Mouse (Mus musculus) left cerebral cortex, adult 8-10 months (tissue): ENCODE measurements around the gene Hes5. TPM values are rescaled to one million over a fixed set of nuclear protein-coding genes. Genes with fewer than 3 reads are reported as not detected.
A peak's percentile ranks its signal among the peaks of the same experiment; 100 is the strongest.

Source experiments
- DNase-seq, 2 experiments: peaks; one replicate each; pipeline ENCODE4 v3.0.0; 2022; ENCODE audit warnings: low spot score in 2 of 2
- total RNA-seq, 4 experiments: library from RNA; stranded (reverse); gene quantifications; 2 replicates each; pipeline ENCODE4 v1.2.4; 2022

The Hes5 gene
- total RNA-seq, result 10 to 100 TPM; 31.5 to 42.6 (median 41.9) TPM

DNA sequence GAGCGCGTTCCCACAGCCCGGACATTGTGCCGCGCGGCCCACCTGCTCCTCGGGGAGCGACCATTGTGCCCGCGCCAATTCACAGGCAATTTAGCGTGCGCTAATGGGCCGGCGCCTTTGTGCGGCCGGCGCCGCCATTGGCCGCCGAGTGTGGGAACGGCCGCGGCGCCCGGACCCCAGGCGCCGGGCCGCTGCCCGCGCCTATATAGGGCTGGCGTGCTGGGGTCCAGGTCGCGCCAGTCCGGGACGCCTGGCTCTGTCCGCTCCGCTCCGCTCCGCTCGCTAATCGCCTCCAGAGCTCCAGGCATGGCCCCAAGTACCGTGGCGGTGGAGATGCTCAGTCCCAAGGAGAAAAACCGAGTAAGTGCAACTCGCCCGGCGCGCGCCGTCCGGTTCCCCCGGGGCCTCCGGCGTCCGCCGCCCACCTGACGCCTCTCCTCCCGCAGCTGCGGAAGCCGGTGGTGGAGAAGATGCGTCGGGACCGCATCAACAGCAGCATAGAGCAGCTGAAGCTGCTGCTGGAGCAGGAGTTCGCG is at the start of gene Hes5:
TSS of gene Hes5 (plus strand) at position 234 of the 536 bp plus-strand sequence.
- DNase-seq, result peak in 1 of 2 experiments; percentile 72

DNA sequence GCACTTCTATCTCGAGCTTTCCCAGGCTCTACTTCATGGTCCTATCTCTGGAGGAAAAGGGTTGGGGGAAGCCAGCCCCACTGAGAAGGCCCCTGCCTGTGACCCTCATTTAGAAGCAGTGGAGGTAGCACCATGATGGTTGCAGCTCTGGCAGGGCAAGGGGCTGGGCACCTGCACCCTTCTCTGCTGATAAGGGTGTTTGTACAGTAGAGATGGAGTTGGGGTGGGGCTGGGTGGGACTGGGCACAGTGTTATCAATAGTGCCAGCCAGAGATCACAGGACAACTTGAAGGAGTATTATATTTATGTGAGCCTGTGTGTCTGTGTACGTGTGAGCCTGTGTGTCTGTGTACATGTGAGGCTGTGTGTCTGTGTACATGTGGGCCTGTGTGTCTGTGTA is 49.1 kb upstream of the Hes5 start:
- DNase-seq, result no peak

DNA sequence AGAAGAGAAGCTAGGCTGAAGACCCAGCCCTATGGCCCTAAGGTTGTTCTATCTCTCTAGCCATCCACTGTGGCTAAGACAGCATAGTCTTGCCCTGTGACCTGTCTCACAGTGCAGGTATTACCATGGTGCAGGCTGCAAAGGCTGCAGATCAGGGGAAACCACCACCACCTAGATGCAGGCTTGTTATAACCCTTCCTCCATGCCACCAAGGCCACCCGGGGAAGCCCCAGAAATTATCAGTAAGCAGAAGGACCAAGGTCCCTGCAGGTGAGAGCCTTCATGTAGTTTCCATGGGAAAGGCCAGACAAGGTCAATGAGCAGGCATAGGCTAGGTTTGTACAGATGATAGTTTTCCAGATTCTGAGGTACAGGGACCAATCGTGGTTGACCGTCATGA is 46.9 kb upstream of the Hes5 start:
- no peak for DNase-seq

DNA sequence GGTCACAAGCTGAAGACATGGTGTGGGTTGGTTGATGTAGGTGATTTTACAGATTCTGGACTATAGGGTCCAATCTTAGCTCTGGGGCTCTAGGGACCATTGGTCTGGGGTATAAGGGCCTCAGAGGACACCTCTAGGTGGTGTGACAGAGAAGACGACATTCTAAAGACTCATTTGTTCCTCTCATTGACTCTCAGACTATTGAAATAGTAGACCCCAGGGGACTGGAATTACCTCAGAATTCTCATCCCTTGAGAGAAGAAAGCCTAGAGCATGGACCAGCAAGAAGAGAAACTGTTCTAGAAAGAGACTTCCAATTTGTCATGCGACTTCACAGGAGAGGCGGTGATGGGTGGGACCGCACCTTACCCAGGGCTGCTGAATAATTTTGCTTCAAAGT is 46.5 kb upstream of the Hes5 start:
- DNase-seq, result no peak

DNA sequence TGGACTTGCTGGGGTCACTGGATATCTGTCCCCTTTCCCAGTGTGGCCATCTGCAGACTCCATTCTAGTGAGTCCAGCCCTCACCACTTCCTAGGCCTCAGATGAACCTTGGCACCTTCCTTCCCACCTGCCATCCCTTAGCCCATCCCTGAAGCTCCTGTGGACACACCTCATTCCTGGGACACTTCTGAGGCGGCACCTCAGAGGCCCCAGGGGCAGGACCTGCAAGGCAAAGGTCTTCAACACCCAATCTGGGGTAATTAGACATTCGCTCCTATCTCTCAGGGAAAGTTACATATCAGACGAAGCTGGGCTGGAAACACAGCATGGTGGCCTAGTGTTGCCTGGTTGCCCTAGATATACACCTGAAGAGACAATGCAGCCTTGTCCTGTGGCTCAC is 46.0 kb upstream of the Hes5 start:
- no peak for DNase-seq

DNA sequence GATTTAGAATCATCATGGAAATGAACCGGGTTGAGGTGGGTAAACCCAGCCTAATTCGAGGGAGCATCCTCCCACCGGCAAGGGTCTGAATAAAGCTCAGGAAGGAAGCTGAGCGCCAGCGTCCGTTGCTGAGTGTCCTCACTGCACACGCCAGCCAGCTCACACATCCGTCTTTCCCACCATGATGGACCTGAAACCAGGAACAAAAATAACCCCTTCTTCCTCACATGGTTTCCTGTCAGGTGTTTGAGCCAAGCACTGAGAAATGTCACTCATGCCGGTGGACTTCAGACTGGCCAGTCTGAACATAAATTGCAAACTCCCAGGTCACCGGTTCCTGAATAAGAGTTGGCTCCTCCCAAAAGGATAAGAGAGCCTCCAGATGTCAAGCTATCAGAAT is 45.4 kb upstream of the Hes5 start:
- DNase-seq, result no peak

DNA sequence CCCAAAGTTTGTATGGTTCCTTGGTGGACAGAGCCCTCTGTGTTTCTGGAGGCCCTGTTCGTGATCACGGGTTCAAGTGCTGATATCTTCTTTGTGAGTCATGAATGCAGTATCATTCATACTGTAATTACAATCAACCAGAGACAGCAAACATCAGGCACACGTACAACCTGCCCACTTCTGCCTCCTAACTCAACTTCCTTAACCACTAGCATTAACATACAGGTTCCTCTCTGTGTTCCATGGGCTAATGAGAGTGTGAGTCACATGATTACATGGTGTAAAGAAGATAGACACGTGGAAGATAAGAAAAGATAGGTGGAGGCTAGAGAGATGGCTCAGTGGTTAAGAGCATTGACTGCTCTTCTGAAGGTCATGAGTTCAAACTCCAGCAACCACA is 44.1 kb upstream of the Hes5 start:
- DNase-seq, result no peak

DNA sequence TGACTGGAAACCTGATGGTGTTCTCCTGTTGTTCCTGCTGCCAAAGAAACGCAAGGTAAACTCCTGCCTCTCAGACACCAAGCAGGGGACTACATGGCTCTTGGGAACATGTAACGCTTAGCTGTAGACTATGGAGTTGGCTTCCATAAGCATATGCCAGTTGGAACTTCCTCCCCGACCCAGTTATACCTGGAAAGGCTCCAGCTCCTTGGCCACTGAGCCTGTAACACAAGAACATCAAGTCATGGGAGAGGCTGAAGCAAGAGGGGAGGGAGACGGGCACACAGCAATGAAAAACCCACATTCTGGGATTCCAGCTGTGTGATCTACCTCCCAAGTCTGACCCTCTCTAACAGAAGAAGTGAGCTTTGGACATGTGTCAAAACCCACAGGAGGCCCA is 38.4 kb upstream of the Hes5 start:
- DNase-seq, result no peak

DNA sequence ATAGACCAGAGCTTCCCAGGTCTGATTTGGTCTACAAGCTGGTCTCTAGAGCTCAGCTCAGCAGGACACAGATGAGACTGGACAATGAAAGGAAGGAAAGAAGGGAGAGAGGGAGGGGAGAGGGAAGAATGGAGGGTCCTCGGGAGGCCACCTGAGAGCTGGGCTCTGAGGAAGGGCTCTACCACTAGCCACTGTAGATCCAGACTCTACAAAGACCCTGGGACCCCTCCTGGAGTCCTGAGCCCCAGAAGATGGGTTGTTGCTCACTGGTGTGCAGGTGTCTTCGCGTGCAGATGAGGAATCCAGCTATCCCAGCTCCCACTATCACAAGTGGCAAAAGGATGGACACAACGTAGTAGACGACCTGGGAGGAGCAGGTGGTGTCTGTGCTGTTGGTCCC is 37.8 kb upstream of the Hes5 start:
- no peak for DNase-seq

DNA sequence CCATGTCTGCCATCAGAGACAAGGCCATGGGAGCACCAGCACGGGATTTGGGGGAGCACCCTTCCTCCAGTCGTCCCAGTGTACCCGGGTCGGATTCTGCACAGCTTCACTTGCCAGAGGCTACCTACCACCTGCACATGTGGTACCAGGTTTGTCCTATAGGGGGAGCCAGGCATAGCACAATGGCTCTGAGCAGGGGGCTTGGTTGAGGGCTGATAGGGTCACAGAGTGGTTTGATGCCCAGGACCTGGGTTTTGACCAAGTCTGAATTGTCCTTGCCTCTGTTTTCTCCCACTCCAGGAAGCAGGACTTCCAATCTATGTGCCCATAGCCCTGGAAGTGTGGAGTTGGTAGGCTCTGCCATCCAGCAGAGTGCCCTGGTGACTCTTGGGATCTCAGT is 35.3 kb upstream of the Hes5 start:
- DNase-seq, result no peak

DNA sequence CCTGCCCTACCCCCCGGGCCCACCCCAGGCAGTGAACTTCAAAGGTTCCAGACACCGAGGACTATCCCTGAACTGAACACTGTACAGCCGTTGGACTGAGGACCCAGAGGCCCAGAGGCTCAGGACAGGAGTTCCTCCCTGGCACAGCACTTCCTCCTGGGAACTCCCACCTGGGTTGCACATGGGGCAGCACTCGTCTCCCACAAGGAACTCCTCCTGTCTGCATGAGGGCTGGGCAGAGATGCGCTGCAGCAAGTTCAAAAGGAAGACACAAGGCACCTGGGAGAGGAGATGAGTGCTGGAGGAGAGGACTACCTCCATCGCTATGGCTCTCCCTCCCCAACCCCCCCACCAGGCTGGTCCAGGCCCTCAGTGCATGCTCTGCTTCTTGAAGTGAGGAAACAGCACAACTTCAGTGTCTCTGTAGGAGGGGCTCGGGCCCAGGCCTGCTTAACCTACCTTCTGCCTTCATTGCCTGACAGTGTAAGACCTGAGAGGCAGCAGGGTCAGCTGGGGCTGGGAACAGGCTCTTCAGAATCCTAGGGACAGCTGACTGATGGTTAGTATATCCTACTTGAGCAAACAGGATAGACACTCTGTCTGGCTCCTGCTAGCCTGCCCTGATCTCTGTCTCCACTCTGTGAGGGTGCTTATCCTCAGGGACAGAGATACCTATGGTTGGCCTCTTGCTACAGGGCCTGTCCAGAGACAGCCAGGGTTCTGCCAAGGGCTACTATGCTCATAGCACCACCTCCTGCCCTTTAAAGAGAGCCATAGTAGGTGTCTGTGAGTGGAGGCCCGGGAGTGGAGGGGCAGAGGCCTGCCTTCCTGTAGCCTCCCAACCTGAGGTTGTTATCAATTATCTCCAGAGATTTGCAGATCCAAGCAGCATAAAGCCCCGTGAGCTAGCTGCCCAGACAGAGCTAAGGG is 33.5 kb upstream of the Hes5 start:
- no peak for DNase-seq

DNA sequence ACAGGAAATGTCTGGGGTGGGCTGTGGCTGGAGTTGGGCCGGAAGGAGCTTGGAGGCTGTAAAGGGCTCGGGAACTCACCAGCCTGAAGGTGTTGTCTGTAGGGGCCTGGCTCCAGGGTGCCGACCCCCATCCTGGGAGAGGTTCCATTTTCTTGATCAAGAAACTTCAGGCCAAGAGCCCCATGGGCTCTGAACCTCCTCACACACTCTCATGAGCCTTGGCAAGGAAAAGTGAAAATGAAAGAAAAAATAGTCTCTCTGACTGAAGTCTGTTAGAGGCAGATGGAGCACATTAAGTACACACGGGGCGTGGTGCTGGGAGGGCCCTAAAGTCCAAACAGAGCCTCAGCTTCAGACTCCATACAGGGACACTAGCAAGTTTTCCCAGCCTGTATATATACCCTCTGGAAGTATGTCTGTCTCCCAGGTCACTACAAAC is 32.8 kb upstream of the Hes5 start:
- no peak for DNase-seq

DNA sequence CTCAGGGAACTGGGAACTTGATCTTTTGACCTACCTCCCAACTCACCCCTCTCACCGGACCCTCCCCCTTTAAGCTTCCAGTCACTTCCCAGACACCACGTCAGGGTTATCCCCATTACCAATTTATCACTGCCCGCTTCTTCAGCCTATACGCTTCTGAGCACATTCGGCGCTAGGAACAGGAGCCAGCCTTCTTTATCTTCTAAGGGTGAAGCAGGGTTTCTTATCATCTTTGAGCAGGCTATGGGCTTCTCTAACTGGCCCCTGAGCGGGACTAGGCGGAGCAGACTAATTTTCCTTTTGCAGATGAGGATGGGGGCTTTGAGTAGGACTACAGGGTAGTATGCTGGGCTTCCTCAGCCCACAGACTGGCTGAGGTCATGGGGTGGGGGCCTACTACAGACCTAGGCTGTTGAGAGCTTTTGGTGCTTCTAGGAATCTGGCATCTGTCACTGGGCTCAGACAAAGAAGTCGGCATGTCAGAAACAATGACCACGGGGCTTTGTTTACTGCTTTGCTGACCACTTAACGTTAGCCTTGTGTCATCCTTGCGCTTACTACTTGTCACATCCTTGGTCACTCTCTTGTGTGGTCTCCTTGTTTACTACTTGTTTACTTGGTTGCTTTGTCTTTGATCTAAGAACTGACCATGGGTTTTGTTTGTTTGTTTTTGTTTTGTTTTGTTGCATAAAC is 32.2 kb upstream of the Hes5 start, which contains the start of gene Tnfrsf14:
TSS of gene Tnfrsf14 (minus strand) at position 169 of the 693 bp plus-strand sequence.
- DNase-seq, result no peak

DNA sequence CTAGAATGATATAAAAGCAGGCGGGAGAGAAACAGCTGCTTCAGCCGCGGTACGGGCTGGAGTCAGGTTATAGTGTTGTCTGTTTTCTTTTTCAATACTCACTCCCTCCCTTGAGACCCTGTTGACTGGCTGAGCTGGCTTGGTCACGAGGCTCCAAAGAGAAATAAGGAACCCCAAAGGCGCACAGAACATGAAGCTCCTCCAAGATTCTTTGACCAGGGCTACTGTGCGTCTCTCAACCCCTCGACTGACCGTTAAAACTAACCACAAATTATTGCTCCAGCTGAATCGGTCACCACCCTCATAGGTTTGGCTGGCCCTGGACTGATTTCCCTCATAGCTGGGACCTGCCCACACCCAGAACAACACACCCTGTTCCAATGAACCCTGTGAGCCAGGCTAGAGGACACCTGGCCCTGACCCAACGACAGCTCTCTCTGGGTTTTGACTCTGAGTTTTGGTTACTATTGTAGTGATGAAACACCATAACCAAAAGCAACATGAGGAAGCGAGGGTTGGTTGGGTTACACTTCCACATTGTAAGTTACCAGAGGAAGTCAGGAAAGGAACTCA is 31.5 kb upstream of the Hes5 start:
- no peak for DNase-seq

DNA sequence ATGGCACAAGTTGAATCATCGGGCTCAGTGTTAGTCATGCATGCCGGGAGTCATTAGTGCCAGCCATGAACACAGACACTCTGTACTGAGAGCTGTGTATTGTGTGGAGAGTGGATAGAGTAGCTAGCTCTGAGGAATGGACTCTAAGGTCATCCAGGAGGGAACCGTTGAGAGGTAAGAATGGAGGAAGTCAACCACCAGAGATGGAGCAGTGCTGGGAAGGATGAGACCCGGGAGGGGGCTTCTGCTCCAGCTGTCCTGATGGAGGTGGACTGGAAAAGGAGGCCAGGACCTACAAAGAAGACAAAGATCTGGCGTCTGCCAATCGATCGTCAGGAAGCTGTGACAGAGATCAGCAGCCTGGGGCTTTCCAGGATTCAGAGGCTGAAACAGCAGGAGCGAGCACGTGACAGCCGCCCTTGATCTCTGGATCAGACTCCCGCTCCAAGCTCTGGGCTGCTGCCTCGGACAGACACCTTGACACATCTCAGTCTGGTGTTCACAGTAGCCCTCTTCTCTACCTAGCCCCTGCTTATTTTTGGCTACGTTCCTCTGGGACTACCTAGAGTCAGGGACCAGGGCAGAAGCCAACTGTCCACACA is 27.3 kb upstream of the Hes5 start:
- DNase-seq, result no peak

DNA sequence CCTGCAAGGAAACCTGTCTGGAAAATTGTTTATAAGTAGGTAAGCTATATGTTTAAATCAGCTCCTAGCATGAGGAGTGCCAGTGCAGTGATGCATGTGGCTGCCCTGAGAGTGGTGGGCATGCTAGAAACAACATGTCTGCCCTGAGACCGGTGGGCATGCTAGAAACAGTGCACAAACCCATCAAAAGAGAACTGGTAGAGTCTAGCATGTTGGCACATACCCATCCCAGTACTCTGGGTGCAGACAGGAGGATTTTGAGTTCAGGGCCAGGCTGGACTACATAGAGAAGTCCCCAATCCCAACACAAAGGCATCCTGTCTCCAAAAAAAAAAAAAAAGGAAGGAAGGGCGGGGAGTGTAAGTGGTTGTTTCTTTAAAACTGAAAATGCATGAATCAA is 25.9 kb upstream of the Hes5 start:
- no peak for DNase-seq

DNA sequence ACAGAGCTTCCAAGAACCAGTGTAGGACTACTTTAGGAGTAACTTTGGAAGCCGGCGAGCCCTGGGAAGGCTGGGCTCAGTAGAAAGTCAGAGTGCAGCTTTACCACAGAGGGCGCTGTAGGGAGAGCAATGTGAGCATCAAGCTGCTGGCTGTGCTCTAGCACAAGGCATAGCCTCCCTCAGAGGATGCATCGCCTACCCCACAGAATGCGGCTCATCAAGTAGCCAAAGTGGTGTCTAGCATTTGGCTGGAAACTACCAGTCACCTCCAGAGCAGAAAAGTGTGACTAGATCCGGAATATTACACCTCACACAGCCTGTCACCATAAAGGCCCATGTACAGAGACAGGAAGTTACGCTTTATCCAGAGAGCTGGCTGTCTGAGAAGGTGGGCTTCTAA is 24.9 kb upstream of the Hes5 start:
- DNase-seq, result no peak

DNA sequence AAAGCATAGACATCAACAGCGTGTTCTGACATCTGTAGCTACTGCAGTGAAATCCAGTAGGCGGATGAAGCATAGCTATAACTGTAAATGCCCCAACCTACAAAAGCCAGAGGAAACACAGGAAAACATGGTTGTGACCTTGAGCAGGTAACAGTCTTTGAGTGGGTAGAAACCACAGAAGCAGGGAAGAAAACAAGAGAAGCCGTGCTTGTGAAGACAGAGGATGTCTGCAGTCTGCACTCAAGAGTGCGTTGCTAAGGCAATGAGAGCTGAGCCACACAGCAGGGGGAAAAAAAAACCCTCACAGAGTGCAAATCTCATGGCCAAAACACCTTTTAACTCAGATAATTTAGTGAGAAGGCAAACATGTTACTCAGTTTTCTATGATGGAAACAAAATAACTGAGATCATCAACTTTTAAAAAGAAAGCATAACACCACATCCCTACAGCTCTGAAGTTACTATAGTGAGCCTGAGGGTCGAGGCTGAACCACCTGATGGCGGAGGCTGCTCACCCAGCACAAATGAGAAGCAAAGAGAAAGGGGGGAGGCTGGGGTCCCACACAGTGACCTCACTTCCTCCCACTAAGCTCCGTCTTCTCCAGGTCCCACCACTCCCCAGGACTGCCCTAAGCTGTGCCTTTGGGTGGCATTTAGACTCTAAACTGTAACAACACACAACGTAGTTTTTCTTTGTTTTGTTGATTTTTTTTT is 24.0 kb upstream of the Hes5 start:
- DNase-seq, result no peak

DNA sequence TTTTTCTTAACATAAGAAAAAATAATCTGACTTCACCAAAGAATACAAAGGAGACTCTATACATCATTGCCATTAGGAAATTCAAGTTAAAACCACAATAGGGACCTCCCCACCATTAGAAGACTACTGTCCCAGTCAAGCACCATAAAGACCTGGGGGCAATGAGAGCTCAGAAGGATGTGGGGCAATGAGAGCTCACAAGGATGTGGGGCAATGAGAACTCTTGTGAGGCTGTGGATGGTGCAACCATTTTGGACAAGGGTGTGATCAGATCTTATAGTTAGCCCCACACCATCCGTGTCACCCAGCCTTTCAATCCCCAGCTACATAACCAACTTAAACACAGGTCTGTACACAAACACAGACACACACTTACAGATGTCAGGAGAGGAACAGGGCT is 23.0 kb upstream of the Hes5 start:
- no peak for DNase-seq

DNA sequence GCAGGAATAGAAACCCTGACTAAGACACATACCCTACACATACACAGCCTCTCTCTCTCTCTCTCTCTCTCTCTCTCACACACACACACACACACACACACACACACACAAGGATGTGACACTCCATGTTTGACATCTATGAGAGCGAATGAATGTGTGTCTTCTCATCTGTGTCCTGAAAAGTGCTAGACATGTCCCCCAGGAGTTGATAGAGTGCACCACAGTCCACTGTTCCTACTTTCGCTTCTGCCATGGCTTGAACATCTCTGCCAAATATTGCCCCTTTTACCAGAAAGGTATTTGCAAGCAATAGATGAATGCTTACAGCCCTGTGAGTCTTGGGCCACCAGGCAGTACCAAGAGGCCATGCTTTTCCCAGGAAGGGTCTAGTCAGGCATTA is 20.6 kb upstream of the Hes5 start:
- DNase-seq, result no peak

DNA sequence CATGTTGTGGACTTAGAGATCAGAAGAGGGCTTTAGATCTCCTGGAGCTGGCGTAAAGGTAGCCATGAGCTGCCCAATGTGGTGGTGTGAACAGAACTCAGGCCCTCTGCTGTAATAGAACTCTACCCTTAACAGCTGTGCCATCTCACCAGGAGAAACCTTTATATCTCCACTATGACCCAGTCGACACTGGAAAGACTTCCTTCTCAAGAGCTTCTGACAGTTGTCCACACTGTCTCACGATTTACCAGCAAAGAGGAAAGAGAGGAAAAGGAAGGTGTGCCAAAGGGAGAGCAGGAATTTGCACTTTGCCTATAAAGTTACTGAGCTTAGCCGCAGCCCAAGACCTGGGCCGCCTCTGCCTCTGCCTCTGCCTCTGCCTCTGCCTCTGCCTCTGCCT is 18.9 kb upstream of the Hes5 start:
- no peak for DNase-seq
